Mouse (Mus musculus): ENCODE measurements around the gene Sgcd.

Sgcd gene

DNA sequence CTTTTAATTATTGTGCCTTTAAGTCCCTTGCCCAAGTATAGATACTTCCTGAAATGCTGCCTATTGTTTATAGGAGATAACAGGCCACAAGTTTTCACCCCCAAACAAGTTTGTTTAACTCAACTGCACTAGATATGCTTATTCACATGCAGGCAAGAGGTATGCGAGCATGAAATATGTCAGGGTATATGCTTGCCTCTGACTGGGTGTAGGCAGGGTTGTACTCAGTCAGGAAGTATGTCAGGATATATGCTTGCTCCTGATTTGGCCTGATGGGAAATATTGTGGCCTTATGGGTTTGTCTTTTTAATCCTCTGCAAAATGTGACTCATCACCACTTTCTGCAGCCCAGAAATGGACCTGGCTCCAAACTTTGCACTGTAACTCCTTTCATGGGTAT, 694.0 kb downstream of the Sgcd start:
- no peak for DNase-seq (ENCODE audit: low spot score)

DNA sequence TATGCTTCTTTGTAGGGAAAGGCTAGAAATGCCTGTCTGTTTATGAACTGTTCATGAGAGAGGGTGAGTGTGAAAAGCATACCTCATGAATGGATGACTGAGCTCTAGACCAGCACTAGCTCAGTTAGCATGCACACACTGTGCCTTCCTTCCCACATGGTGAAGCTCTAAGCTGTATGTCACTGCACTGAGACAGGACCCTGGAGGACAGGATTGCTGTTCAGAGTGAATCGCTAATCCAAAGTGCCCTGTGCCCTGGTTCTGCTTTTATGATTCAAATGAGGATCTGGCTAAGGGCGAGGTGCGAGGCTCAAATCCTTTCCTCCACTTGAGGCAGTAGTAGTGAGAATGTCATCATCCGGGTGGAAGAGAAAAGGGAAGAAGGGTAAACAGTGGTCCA, 712.2 kb downstream of the Sgcd start:
- no peak for DNase-seq (ENCODE audit: low spot score)

DNA sequence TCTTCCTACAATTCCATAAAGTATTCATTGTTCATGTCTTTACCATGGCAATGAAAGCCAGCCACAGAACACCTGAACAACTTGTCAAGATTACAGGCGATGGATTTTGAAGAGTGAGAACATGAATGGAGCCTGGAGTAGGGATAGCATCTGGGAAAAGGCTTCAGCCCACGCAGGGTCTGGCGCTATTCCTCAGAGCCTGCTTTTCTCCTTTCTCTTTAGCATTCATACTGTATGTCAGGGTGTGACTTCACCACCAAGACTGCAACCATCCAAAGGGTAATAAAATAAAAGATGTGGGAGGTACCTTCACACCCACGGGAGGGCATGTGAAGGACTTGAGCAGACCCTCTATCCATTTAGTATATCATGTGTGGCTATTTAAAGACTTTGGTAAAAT, 720.2 kb downstream of the Sgcd start:
- DNase-seq (ENCODE audit: low spot score) = no peak

DNA sequence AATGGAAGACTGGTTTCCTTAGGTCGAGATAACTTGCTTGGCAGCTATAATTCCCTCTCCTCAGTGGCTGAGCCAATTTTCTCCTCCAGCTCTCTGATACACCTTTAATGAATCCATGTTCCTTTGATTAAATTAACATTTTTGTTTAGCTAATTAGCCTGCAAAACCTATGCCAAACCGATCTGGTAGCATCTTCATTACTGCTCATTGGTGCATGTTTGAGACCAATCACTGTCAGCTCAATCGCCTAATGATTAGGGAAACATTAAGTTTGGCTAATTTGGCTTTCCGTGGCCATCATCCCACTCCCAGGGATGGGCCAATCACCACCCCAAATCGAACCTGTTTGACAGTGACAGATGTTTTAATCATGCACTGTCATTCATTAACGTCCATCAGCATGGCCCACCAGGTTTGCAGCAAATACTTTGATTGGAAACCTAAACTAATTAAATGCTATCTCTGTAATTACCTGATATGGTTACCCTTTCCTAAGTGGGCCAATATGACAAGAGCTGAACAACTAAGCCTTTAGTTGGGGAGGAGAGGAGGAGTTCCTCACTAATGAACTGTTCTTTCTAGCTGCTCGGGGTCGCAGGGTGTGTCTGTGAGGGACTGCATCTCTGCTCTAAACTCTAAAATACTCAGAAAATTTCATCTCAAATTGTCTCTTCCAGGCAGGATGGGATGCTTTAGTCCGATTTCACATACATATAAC, 724.3 kb downstream of the Sgcd start:
- no peak for DNase-seq (ENCODE audit: low spot score)

DNA sequence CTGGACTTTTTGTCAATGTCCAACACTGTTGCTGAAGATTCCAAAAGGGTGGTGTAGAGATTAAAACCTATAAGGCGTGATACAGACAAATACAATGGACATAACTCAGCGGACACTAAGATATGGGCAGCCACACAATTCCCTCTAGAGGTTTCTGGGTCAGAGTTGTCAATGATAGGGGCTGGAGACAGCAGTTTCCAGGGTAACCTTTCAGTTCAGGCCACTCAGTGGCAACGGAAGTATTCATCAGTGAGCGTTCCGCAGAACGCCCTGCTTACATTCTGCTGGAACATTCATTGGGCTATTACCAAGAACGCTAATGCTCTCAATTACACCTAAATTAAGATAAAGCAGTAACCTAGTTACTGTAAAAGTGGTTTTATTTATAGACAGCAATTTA, 738.5 kb downstream of the Sgcd start:
- no peak for DNase-seq (ENCODE audit: low spot score)

DNA sequence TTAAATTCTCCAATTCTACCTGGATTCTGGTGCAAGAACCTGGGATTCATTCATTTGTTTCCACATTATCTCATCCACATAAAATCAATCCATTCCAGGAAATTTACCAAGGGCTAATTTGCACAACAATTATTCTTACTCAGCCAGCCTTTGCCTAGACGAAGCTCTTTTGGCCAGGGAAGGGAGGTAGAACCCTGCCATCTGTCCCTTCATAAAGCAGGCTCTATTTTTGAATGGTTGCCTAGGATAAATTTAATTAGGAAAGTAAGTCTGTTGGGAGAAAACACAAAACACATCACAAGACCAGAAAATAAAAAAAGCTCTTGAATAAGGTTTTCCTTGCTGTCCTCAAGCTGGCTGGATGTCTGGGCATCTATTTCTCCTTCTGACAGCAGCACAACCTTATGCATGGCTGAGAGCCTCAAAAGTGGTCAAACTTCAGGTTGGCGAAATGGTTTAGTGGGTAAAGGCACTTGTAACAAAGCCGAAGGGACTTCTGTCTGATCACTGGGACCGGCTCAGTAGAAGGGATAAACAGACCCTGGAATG, 740.4 kb downstream of the Sgcd start:
- no peak for DNase-seq (ENCODE audit: low spot score)

DNA sequence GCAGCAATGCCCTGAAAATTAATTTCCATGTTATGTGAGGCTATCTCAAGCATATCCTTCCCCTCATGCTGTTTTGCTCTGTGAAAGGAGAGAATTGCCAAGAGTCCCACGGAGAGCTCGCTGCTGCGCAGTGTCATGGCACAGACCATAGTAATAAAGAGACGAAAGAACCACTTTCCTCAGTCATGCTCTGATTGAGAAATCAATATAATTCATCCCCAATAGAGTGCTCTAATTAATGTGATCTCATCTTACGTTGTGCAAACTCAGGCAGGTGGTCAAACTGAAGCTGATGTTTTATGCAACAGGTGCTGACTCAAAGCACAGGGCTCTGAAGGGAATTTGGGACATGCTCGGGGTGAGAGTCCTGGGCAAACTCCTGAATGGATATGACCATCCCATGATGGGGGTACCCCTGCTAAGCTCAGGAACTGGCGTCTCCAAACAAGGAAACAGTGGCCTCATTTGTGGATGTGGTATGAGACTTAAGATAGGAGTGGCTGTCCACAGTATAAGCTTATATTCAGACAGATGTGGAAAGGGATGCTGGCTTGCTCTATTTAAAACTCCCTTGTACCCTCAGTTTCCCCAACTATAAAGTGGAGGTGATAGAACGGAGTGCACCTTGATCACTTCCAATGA, 740.9 kb downstream of the Sgcd start:
- DNase-seq (ENCODE audit: low spot score) = no peak

DNA sequence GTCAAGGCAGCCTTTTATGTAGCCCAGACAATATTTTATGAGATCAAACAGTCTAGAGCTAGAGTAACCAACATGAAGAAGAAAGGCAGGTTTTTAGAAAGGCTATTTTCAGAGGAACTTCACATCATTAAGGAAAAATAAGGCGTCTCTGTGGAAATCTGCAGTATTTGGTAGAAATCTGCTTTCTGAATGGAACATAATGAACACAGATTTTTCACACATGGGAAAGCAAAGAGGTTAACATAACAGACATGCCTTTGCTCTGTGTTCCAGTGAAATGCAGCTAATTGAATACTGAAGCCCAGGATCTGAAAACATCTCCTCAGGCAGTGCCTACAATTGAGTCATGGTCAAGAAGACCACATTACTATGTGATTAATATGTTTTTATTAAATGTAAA, 746.4 kb downstream of the Sgcd start:
- DNase-seq (ENCODE audit: low spot score) = no peak

DNA sequence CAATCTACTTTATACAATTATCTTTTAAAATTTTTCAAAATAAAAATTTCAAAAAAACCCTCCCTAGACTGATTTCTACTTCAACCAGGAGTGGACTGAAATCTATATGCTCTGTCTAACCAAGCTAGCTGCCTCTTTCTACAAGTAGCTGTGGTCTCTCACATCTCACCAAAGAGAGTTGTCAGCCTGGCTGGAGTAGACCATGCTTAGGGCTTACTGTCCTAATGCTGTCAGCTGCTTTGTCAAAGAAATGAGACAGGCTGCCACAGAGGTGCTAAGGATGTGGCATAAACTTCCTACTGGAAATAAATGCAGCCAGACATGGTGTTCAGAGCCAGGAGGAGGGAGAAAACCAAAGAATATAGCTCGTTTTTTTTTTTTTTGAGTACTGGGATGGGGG, 760.5 kb downstream of the Sgcd start:
- no peak for DNase-seq (ENCODE audit: low spot score)

DNA sequence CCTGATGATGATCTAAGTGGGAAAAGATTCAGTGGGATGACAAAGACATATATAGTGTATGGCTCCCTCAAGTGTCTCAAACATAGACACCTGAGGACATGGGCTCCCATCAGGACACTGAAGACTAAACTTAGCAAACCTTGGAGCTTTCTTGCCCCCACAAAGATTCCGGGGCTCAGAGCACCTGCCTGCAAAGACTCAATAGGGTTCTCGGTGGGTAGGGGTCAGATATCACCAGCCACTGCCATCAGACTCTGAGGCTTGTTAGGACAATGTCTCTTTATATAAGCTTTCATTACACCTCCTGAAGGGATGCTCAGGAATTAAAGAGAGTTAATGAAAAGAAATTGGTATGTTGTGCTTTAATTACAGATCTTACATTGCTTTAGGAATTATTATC, 764.6 kb downstream of the Sgcd start:
- DNase-seq (ENCODE audit: low spot score) = no peak

DNA sequence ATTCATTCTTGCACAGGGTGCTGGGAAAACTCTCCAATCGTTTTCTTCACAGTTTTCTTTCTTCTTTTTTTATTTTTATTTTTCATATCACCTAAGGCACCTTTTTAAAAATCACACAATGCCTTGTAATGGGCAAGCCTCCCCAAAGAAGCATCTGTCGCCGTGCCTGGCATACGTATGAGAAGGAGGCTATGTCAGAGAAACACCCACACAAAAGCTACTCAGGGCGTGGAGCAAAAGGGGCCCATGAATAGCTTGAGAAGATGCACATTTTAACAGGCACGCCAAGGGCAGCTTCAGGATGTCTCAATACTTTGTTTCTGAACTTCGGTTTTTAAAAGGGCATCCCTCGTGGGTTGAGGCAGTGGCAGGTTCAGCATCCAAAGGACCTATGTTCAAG, 777.2 kb downstream of the Sgcd start:
- DNase-seq (ENCODE audit: low spot score) = no peak

DNA sequence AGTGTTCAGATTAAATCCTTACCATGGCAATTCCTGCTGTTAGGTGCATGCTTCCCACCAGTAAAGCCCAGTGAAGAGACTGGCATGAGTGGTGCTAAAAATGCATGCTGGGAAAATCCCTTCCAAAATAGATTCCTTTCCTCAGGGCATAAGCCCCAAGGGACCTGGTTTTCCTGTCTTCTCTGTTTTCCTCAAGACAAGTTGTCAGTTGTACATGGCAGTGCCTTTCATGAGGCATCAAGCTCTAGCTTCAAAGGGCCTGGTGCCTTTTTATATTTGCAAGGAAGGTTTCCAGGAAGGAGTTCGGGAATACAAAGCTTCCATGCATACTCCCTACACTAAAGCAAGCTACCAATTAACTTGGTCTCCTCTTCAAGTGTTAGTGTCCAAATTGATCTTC, 782.3 kb downstream of the Sgcd start:
- DNase-seq (ENCODE audit: low spot score) = no peak

DNA sequence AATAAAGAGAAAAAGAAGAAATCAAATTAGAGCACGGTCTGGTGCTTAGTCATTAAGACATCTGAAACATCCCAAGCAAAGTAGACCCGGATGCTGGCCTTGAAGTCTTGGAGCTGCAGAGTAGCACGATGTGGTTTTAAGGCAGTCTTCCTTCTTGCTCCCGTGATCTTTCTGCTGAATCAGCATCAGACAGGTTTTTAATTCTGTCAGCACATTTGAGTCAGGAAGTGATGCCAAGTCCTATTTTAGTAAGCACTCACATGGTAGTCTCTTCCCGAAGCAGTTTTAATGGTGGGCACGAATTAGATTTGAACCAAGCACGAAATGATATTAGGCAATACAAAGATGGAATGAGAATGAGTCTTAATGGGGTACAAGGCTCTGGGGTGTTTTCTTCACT, 789.7 kb downstream of the Sgcd start:
- DNase-seq (ENCODE audit: low spot score) = no peak

DNA sequence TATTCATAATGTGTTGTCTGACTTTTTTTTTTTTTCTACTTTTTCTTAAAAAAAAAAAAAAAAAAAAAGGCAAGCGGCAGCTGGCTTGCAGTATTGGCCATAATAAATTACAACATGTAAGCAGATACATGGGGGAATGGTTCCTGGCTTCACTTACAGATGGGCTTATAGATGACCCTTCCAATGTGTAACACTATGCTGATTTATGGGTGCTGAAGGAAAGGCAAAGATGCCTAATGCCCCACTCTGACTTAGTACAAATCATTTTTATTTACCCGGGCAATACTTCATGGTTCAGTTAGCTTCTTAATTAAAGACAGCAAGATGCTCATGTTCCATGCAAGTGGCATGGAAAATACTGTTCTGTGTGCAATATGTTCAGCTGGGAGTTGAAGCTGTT, 800.2 kb downstream of the Sgcd start:
- DNase-seq (ENCODE audit: low spot score) = no peak

DNA sequence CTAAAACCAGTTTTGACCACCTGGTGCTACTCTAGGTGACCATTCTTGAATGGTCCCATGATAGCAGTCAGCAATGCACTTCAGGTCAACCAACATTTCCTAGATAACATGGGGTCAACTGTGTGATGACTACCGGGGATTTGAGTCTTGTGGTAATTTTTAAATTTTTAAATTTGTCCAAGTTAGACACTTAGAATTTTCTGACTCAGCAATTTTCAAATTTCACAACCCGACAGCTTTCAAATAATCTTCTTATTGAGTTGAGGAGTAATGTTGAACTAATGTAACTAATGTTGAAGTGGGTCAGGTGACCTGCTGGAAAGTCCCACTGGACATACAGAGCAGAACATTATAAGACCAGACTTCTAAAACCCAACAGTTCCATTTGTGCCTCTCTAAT, 813.8 kb downstream of the Sgcd start:
- DNase-seq (ENCODE audit: low spot score) = no peak

DNA sequence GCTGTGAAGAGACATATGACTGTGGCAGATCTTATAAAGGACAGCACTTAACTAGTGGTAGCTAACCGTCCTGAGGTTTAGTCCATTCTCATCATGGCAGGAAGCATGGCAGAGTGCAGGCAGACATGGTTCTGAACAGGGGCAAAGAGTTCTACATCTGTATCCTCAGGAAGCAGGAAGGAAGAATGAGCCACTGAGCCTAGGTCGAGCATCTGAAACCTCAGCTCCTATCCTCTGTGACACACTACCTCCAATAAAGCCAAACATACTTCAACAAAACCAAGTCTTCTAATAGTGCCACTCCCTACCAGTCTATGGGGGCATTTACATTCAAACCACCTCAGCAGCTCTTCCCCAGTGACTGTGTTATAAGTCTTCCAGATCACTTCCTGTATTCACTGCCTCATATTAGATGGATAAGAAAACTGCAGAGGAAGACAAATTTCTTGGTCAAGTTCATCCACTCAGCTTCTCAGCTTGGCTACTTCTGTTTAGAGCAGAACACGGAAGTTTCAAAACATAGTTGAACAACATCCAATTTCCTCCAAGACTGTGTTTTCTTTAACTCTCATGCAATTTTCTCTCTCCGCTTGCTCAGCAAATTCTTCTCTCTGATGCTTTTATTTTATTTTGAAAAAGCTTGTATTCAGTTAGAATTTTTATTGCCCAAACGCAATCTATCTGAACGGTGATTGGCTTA, 817.7 kb downstream of the Sgcd start:
- no peak for DNase-seq (ENCODE audit: low spot score)

DNA sequence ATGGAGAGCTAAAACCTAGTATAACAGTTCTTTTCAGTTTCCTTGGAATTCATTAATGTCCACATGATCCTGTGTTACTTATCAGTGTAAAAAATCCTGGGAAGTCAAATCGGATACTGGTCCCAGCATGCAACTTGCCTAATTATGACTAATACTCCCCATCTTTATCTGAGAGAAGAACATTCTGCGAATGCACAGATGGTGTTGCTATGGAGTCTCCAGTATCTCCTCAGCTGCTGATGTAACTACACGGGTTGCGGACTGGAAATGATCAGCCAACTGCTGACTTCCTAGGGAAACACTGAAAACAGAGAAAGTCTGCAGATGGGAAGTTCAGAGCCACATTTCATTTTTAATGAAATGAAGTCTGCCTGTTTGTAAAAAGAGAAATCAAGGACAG, 821.4 kb downstream of the Sgcd start:
- peak; percentile 4 for DNase-seq (ENCODE audit: low spot score)

DNA sequence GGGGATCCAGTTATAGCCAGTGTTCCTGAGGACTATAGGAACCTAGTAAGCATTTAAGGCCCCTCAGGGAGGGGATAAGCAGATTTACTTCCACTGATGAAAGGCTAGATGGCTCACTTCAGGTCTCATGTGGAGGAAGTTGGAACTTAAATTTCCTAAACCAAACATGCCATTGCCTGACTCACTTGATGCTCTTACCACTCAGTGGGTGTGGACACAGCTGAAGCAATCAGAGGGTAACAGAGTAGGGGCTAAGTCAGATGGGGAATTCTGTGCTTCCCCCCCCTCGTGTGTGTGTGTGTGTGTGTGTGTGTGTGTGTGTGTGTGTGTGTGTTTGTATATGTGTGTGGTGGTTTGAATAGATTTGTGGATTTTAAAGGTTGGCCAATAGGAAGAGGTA, 830.7 kb downstream of the Sgcd start:
- no peak for DNase-seq (ENCODE audit: low spot score)

DNA sequence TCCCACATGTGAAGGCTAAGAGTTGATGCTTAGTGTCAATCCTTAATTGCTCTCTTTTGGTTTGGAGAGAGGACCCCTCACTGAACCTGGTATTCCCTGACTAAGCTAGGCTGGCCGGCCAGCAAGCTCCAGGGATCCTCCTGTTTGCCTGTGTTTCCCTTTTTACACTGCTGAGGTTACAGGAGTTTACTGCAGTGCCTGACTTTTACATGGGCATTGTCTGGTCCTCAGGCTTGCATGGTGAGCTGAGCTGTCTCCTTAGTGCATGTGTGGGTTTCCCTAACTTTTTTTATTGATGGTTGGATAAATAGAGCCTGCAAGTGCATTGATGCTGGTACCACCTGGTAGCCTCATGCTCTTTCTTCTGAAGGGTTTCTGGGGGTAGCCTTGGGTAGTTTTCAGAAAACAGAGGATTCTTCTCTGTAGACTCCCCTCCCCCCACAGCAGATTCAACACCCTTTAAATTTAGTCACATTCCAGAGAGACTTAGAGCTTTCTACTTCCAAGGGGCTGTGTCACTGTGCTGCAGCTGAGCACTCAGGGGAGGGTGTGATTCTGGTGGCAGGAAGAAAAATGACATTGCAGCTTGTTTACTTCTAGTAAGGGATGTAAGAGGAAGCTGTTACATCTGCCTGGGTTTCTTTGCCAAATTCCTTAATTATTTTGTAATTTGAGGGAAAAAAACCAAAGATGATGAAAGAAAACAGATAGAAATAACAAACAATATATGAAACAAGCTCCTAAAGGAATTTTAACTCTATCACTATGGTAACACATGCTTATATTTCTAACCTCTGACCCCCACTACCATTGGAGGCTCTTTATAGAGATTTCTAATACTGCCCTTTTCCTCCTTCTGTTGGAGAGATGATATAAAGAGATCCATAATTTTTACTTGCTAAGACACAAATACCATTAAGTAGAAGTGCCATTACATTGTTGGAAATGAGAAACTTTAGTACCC, 831.8 kb downstream of the Sgcd start:
- no peak for DNase-seq (ENCODE audit: low spot score)

DNA sequence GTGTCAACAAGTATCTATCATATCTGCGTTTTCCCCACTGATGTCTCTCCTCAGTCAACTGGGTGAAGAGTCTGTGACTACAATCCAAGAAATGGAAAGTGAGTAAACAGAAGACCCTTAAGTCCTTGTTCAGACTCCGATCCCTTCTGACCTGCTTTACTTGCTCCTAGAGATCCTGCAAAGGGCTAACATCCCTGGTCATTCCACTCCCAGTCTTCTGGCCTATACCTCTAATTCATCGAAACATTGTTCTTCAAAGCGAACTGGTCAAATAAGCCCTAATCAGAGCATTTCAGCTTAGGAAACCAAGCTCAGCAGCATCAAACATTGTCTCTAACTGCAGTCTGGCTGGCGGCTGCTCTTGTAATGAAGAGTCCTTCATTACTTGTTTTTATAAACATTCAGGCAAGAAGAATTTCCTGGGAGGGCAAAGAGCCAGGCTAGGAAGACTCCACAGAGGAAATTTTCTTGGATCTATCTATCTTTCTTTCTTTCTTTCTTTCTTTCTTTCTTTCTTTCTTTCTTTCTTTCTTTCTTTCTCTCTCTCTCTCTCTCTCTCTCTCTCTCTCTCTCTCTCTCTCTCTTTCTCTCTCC, 833.8 kb downstream of the Sgcd start:
- DNase-seq (ENCODE audit: low spot score) = no peak

DNA sequence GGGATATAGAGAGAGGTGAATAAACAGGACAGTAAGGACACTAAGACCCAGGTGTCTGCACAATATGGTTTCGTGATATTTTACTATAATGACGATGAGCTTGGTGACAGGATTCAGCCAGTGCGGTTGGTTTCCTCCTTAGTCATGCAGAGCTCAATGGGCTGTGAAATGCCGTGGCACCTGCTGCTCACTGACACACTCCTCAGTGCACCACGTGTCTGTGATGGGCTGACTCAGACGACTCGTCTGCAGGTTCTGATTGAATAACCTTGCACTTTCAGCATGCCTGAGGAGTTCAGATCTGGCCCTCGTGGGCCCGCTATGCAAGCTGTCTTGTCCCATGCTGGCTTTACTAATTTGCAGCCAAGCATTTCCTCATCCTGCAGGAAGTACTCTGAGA, 839.2 kb downstream of the Sgcd start:
- DNase-seq (ENCODE audit: low spot score) = no peak

DNA sequence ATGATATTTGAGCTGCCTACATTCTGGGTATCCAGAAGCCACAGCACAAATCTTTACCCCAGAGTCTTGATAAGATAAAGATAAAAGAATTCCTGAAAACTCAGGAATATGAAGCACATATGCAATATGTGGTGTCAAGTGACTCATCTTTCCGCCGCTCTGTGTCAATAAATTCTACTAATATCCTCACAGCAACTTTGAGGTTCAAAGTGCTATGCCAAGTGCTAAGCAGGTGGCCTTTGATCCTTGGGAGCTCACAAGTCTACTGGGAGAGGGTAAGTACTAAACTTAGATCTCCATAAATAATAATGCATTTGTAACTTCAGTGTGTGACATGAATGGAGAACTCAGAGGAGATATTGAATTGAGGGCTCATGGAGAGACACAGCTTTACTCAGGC, 848.9 kb downstream of the Sgcd start:
- DNase-seq (ENCODE audit: low spot score) = no peak

Data from left cerebral cortex, adult 11 months (tissue).